Mouse (Mus musculus) embryonic fibroblast, embryonic 13.5 days (primary cell): ENCODE results near the gene Zcchc7. TPM values are rescaled to one million over a fixed set of nuclear protein-coding genes. Genes with fewer than 3 reads are reported as not detected.

ENCODE experiments used
- H3K27ac ChIP-seq: 2 replicates; pipeline ENCODE4 v1.5.1; 2012; ENCODE audit warnings: low read length, control low read depth, inconsistent platforms; ENCODE audit not compliant: insufficient read depth
- H3K4me1 ChIP-seq: 2 replicates; pipeline ENCODE4 v1.6.1; 2011; ENCODE audit warnings: low read length; ENCODE audit not compliant: control insufficient read depth, insufficient read depth
- H3K4me3 ChIP-seq: 2 replicates; pipeline ENCODE4 v1.5.1; 2011; ENCODE audit warnings: mild to moderate bottlenecking, control low read depth, low read length; ENCODE audit not compliant: insufficient read depth
- CTCF ChIP-seq: IDR thresholded peaks from 2 replicates; pipeline ENCODE4 v1.5.1; 2011; ENCODE audit warnings: mild to moderate bottlenecking, control low read depth, low read length, moderate library complexity, borderline replicate concordance; ENCODE audit not compliant: insufficient read depth
- POLR2A ChIP-seq: IDR thresholded peaks from 2 replicates; pipeline ENCODE4 v1.6.1; 2011; ENCODE audit warnings: low read depth, mild to moderate bottlenecking, control low read depth, low read length, moderate library complexity
- polyA plus RNA-seq: library from polyadenylated mRNA; stranded (reverse); fragments of >200 nt; gene quantifications from 2 replicates; pipeline ENCODE4 v1.2.4, GENCODE M21; 2011; ENCODE audit warnings: low read depth; ENCODE audit not compliant: missing spikeins, insufficient read length

Gene Zcchc7
- polyA plus RNA-seq, 1 experiment: 45.0 TPM

DNA sequence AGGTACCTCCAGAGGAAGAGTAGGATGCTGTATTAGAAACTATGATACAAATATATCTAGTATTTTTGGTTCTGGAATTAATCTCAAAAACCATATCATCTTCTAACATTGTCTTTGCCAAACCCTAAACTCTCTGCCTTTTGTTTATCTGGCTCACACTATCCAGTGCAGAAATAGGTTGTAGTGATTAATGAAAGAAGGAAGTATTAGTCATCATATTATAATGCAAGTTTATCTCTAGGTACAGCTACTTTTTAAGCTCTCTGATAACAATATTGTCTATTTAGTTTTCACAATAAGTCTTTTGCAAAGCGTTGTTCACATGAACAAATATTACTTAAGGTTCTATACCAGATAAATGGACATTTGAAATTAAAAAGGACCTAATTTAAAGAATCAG is 57.2 kb downstream of the Zcchc7 start:
- TF ChIP-seq POLR2A (no peak), CTCF (no peak)
- H3K4me3 ChIP-seq: no peak overlapping the region
- no peak overlapping the region for H3K27ac ChIP-seq
- no peaks in the 10 kb centered on the region for H3K4me1 ChIP-seq

DNA sequence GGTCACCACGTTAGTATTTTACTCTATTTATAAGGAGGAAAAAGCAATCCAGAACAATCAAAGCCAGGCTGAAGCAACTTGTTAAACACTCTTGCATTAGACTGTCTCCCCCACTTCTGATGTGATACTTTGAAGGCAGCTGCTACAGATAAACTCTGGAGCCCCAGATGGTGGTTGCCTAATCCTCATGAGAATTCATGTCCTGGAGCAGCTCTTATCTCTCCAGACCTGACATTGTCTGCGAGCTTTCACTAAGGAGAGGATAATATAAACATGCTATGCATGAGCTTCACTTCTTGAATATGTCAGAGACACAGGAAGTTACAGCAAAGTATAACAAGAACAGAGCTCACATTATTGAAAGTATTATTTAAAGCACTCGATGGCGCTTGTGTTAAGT is 58.1 kb downstream of the Zcchc7 start:
- Histone ChIP-seq H3K27ac (no peak overlapping the region), H3K4me1 (no peaks in the 10 kb centered on the region), H3K4me3 (no peak overlapping the region)
- TF ChIP-seq CTCF: no peak
- no peak for TF ChIP-seq POLR2A

DNA sequence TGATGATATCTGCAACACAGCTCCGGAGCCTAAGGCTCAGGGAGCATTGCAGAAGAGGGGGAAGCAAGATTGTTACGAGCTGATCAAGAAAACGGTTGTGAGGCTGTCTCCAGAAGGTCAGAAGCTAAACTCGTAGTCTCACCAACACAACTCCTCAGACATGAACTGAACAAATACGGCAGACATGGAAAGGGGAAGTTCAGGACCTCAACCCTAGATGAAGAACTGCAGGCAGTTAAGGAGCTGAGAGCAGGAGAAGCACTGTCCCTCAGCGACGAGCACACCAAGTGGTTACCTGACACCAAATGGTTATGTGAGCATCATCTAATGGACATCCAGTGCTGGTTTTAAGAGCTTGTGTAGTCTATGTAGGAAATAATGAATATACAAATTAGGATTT is 60.9 kb downstream of the Zcchc7 start:
- H3K4me3 ChIP-seq: no peak overlapping the region
- TF ChIP-seq POLR2A (no peak), CTCF (no peak)
- no peaks in the 10 kb centered on the region for H3K4me1 ChIP-seq
- no peak overlapping the region for H3K27ac ChIP-seq

DNA sequence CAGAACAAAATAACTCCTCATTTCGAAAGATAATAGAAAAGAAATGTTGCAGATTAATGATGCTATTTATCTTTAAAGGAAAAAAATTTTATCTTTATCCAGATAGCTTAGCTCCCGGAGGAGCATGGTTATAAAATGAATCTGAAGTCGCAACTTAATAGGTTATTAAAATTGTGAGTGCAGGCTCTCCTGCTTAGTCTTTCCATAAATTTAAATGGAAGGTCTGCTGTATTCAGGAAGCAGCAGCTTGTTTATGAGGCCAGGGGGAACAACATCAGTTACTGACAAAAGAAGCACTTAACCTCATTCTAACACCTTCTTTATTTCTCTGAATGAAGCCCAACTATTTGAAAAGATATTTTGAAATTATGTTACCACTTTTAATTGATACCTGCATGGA is 74.9 kb downstream of the Zcchc7 start:
- TF ChIP-seq CTCF: no peak
- TF ChIP-seq POLR2A: no peak
- H3K4me1 ChIP-seq: 0 out of 2 replicates have a peak, but pooled peaks cover 1% of the 10 kb centered on the region
- no peak overlapping the region for H3K4me3 ChIP-seq
- H3K27ac ChIP-seq: no peak overlapping the region

DNA sequence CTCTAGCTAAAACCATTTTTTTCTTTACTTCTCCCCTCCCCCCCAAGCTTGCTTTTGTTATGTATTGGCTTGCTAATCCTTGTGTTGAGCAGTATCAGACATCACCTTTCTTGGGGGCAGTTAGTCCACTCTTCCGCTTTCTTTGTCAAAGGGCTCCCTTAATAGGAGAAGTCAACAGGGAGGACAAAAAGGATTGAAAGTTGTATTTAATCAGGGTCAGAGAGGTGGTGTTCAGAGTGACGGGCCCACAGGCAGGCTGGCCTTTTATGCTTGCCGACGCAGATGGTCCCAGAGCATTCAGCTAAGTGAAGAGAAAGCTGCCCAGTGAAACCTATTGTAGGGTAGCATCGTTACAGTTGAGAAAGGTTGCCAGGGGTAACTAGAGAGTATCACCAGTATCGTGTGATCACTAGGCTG is 96.2 kb downstream of the Zcchc7 start:
- Histone ChIP-seq H3K4me3 (no peak overlapping the region), H3K4me1 (no peaks in the 10 kb centered on the region), H3K27ac (no peak overlapping the region)
- TF ChIP-seq CTCF (no peak), POLR2A (no peak)

DNA sequence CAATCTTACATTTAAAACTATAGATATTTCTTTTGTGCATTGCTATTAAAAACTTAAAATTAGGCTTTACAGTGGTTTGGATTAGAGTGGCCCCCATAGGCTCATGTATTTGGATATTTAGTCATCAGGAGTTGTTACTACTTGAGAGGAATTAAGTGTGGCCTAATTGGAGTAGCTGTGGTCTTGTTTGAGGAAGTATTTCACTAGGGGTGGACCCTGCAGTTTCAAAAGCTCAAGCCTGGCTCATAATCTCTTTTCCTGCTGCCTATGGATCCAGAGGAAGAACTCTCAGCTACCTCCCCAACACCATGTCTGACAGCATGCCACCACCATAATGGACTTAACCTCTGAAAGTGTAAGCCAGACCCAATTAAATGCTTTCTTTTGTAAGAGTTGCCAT is 115.9 kb downstream of the Zcchc7 start:
- Histone ChIP-seq H3K4me3 (no peak overlapping the region), H3K4me1 (no peaks in the 10 kb centered on the region), H3K27ac (no peak overlapping the region)
- TF ChIP-seq POLR2A (no peak), CTCF (no peak)

DNA sequence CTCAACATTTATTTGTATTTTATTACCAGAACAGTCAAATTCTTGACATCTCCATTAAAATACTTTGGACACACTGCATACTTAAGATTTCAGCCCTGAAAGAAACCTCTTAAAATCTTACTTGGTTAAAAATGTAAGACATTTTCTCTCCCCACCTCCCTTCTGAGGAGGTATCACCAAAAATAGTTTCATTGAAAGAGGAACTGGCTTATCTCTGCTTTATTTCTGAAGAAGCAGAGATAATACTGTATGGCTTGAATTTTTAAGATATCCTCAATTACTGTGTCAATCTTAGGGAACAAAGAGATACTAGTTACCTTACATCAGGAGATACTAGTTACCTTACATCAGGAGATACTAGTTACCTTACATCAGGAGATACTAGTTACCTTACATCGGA is 116.4 kb downstream of the Zcchc7 start:
- TF ChIP-seq CTCF: no peak
- TF ChIP-seq POLR2A: no peak
- no peak overlapping the region for H3K4me3 ChIP-seq
- no peaks in the 10 kb centered on the region for H3K4me1 ChIP-seq
- H3K27ac ChIP-seq: no peak overlapping the region

DNA sequence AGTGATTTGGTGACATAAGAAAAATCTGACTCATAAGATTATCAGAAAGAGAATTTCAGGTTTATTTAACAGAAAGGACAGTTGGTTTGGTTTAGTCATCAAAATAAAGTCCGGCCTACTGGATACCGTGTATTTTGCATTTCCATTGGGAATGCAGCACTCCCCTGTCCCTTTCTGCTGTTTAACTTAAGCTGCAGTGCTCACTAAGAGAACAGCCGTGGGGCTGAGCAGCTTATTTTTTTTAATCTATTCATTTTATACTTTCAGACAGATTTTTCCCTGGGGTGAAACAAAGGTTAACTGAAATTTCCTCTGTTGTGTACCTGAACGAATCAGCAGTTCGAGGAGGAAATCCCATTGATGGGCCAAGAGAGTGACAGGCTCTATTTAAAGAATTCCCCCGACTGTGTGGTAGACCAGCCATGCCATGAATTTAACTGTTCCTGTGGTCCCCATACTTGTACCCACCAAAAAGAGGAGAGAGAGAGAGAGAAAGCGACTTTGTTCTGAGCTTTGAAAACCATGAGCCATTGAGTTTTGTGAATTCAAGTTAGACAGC is 124.5 kb downstream of the Zcchc7 start:
- Histone ChIP-seq H3K27ac (no peak overlapping the region), H3K4me3 (no peak overlapping the region), H3K4me1 (no peaks in the 10 kb centered on the region)
- no peak for TF ChIP-seq POLR2A
- TF ChIP-seq CTCF: no peak

DNA sequence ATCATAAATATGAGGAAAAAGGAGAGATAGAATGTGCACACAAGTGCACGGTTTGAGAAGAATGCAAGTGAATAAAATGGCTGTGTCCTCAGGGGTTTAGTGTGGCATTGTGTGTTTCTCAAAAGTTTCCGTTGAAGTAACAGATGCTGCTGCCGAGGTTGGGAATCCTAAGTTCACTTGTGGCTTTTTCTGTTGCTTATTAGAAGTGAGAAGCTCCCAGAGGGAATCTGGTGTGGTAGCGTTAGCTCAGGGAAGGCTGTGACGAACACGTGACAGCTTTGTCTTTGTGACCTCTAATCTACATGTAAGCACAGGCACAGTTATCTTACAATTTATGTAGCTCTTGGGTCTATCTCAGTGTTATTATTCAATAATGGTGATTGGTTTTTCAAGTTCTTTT is 130.5 kb downstream of the Zcchc7 start:
- Histone ChIP-seq H3K4me1 (no peaks in the 10 kb centered on the region), H3K4me3 (no peak overlapping the region), H3K27ac (no peak overlapping the region)
- TF ChIP-seq CTCF: no peak
- TF ChIP-seq POLR2A: no peak

DNA sequence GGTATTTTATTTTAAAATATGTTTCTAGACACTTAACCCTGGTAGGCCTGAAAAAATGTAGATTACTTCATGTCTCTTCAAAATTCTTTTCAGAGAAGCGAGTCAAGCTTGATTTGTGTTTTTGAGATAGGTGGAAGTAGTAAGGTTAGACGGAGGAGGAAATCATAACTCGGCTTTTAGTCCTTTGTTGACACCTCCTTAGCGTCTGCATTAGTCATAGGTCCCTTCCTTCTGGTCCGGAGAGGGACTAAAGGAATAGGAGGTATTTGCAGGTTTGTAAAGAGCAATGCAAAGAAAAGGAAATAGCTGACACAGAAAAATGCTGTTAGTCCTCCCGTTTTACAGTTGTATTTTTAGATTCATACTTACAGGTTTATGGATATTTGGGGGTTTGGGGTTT is 135.7 kb downstream of the Zcchc7 start:
- Histone ChIP-seq H3K27ac (no peak overlapping the region), H3K4me1 (no peaks in the 10 kb centered on the region), H3K4me3 (no peak overlapping the region)
- TF ChIP-seq POLR2A (no peak), CTCF (no peak)
